Mouse (Mus musculus): ENCODE measurements around the gene Ttc25. TPM values are rescaled to one million over a fixed set of nuclear protein-coding genes. Genes with fewer than 3 reads are reported as not detected.
"Not testable (repeated sequence)": the region's sequence is repeated elsewhere in the genome, so short reads cannot be mapped to it uniquely, and the experiment has no call there.

The Ttc25 gene
- polyA plus RNA-seq, 1 experiment from 2014 or later, result 1.2 TPM

DNA sequence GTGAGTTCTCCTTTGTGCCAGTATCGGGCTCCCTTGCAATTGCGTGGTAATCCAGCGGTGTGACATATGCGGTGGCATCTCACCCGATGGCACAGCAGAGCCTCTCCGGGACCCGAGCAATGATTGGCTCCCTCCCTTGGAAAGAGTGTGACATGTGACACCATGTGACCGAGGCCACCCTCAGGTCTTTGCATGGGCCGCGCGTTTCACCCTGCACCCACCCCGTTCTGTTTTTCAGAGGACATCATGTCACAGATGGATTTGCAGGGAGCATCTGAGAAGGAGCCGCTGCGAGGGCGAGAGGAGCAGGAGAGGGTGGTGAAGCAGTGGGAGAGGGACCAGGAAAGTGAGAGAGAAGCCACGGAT lies 25.8 kb downstream of the Ttc25 start:
- Histone ChIP-seq H3K4me2 (peak overlapping the region; percentile 40), H3K4me3 (replicated peaks) (peak overlapping the region; percentile 5; the same call in 1 of the 2 replicates), H3K36me3 (no peaks in the 10 kb centered on the region; the same call in 1 of the 2 replicates), H3K27ac (no peak overlapping the region), H3K27me3 (peaks cover 18% of the 10 kb centered on the region), H3K4me1 (replicated peaks) (peaks cover 11% of the 10 kb centered on the region), H3K9ac (replicated peaks) (no peak overlapping the region), H3K9me3 (no peaks in the 10 kb centered on the region)
- ATAC-seq (ENCODE audit: insufficient number of reproducible peaks, insufficient read depth, low FRiP score, low TSS enrichment, low read depth), result no peak
- WGBS, result 9% methylated on average over 16 of the region's 16 CpGs

DNA sequence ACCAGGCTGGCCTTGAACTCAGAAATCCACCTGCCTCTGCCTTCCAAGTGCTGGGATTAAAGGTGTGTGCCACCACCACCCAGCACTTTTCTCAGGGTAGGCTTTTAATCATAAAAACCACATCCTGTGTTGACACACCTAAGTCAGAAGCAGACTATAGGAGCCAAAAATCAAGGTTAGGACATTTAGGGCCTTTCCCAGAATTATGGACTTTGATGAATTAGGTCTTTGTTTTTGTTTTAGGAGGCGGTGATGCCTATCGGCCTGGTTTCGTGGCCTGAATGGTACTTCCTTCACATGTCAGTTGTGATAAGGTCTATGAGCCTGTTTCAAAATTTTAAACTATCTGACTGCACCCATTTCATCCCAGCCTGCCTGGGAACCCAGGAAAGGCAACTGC lies 28.8 kb downstream of the Ttc25 start:
- Histone ChIP-seq H3K9ac (replicated peaks) (no peak overlapping the region), H3K27ac (no peak overlapping the region), H3K36me3 (peaks cover 17% of the 10 kb centered on the region), H3K9me3 (no peaks in the 10 kb centered on the region), H3K4me2 (peak overlapping the region; percentile 69), H3K27me3 (peaks cover 21% of the 10 kb centered on the region), H3K4me1 (replicated peaks) (peaks cover 15% of the 10 kb centered on the region), H3K4me3 (replicated peaks) (peak overlapping the region; percentile 65; the same call in 1 of the 2 replicates)
- no peak for ATAC-seq (ENCODE audit: insufficient number of reproducible peaks, insufficient read depth, low FRiP score, low TSS enrichment, low read depth)
- 91% methylated on average over 3 of the region's 3 CpGs for WGBS

DNA sequence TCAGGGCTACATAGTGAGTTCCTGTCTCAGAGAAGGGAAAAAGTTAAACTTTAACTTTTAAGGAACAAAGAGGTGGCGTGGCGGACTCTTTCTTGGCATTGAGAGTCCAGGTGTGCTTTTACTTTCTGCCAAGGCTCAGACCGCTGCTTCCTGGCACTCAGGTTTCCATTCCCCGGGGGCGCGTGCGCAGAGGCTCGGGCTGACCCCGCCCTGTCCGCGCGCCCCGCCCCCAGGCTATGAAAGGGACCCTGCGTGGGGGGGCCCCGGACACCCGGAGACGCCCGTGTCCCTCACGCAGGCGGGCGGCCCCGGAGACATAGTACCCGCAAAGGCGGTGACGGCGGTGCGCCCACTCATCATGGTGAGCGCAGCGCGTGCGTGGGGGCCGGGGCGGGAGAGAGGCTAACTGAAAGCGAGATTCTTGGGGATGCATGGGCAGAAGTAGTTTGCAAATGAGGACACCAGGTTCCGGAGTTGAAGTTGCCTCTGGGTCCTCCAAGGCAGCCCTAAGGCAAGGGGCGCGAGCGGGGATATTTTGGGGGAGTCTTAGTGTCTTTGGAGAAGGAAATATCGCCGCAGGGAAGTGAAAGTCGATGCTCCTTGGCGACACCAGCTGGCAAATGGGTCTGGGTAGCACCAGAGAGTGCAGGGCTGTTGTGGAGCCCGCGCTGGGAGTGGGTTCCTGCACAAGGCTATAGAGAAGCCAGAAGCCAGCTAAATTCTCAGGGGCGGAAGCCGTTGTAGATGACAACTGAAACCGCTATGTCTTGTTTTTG lies 29.5 kb downstream of the Ttc25 start, which contains the start of gene Cnp:
Cnp (plus strand) TSS at position 197 of the 776 bp plus-strand sequence.
- peak within 1 kb of the TSS; percentile 67 for H3K9ac ChIP-seq (replicated peaks)
- peak within 1 kb of the TSS; percentile 65 for H3K4me3 ChIP-seq (replicated peaks)
- H3K36me3 ChIP-seq, result peaks cover 24% of the 10 kb centered on the region
- H3K9me3 ChIP-seq, result no peaks in the 10 kb centered on the region
- H3K4me1 ChIP-seq (replicated peaks), result peaks cover 15% of the 10 kb centered on the region
- peaks cover 21% of the 10 kb centered on the region for H3K27me3 ChIP-seq
- ATAC-seq (ENCODE audit: insufficient number of reproducible peaks, insufficient read depth, low FRiP score, low TSS enrichment, low read depth), result peak; percentile 61
- peak within 1 kb of the TSS; percentile 69 for H3K4me2 ChIP-seq
- peak within 1 kb of the TSS; percentile 68 for H3K27ac ChIP-seq
- WGBS, result 2% methylated on average over 47 of the region's 47 CpGs

DNA sequence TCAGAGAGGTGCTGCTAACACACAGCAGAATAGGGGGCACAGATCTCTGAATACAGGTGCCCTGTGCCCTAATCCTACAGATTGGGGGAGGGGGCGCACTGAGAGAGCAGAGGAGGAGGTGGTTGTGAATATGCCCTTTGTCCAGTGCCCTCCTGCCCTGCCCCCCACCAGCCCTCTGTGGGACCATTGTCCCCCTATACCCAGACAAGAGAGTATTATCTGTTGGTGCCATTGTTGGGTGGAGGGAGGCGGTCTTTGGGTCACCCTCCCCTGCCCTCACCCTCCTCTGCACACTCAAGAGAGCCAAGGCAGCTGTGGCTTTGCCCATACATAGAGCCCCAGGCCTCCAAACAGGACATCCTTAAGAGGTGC lies 30.1 kb downstream of the Ttc25 start:
- no peaks in the 10 kb centered on the region for H3K9me3 ChIP-seq
- peak overlapping the region; percentile 67 for H3K9ac ChIP-seq (replicated peaks)
- peak overlapping the region; percentile 69 for H3K4me2 ChIP-seq
- peak; percentile 13; the same call in 1 of the 2 replicates for ATAC-seq (ENCODE audit: insufficient number of reproducible peaks, insufficient read depth, low FRiP score, low TSS enrichment, low read depth)
- H3K27me3 ChIP-seq, result peaks cover 21% of the 10 kb centered on the region
- H3K4me3 ChIP-seq (replicated peaks), result peak overlapping the region; percentile 65
- WGBS, result 67% methylated on average over 2 of the region's 2 CpGs
- peaks cover 30% of the 10 kb centered on the region for H3K36me3 ChIP-seq
- H3K4me1 ChIP-seq (replicated peaks), result peaks cover 15% of the 10 kb centered on the region
- 0 out of 2 replicates have a peak overlapping the region, but pooled peaks have one; percentile 68 for H3K27ac ChIP-seq

DNA sequence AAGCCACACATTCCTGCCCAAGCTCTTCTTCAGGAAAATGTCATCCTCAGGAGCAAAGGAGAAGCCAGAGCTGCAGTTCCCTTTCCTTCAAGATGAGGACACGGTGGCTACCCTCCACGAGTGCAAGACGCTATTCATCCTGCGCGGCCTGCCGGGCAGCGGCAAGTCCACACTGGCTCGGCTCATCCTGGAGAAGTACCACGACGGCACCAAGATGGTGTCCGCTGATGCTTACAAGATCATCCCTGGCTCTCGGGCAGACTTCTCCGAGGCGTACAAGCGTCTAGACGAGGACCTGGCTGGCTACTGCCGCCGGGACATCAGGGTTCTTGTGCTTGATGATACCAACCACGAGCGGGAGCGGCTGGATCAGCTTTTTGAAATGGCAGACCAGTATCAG lies 30.8 kb downstream of the Ttc25 start:
- 73% methylated on average over 21 of the region's 21 CpGs for WGBS
- H3K4me2 ChIP-seq, result 0 out of 2 replicates have a peak overlapping the region, but pooled peaks have one; percentile 69
- no peak overlapping the region for H3K4me3 ChIP-seq (replicated peaks)
- H3K4me1 ChIP-seq (replicated peaks), result peaks cover 13% of the 10 kb centered on the region
- H3K9me3 ChIP-seq, result no peaks in the 10 kb centered on the region
- no peak overlapping the region for H3K9ac ChIP-seq (replicated peaks)
- no peak for ATAC-seq (ENCODE audit: insufficient number of reproducible peaks, insufficient read depth, low FRiP score, low TSS enrichment, low read depth)
- peaks cover 14% of the 10 kb centered on the region for H3K27me3 ChIP-seq
- H3K27ac ChIP-seq, result no peak overlapping the region
- peaks cover 38% of the 10 kb centered on the region for H3K36me3 ChIP-seq

DNA sequence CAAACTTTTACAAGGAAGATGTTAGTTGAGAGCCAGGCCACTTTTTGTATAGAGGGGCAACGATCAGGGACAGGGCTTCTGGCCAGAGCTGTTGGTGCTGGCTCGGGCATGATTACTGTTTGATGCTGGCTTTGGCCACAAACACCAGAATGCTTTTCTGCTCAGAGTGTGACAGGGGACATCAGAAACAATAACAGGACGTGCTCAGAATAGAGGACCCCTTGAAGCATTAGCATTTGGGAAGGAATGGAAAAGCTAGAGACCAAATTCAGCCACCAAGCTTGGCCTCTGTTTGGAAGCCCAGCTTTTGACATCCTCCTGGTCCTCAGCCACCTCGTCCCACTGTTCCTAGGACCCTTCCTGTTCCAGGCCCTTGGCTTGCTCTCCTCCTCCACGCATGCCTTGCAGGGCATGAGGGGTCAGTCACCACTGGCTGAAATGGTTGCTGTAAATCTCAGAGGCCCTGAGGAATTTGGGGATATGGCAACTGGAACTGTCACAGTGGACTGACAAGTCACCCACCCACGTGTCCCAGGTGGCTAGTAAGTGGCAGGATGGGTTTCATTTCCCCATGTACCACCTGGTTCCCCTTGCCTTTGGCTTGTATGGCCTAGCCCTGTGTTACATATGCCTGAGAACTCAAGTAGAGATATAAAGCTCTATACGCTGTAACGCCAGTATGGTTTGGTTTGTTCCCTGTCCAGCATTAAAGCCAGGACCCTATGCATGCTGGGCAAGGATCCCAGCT lies 32.6 kb downstream of the Ttc25 start:
- H3K9ac ChIP-seq (replicated peaks), result no peak overlapping the region
- 79% methylated on average over 8 of the region's 8 CpGs for WGBS
- no peak for ATAC-seq (ENCODE audit: insufficient number of reproducible peaks, insufficient read depth, low FRiP score, low TSS enrichment, low read depth)
- peaks cover 13% of the 10 kb centered on the region for H3K4me1 ChIP-seq (replicated peaks)
- H3K27ac ChIP-seq, result no peak overlapping the region
- H3K27me3 ChIP-seq, result 0 out of 2 replicates have a peak, but pooled peaks cover 4% of the 10 kb centered on the region
- no peaks in the 10 kb centered on the region for H3K9me3 ChIP-seq
- no peak overlapping the region for H3K4me3 ChIP-seq (replicated peaks)
- no peak overlapping the region for H3K4me2 ChIP-seq
- H3K36me3 ChIP-seq, result peaks cover 56% of the 10 kb centered on the region

DNA sequence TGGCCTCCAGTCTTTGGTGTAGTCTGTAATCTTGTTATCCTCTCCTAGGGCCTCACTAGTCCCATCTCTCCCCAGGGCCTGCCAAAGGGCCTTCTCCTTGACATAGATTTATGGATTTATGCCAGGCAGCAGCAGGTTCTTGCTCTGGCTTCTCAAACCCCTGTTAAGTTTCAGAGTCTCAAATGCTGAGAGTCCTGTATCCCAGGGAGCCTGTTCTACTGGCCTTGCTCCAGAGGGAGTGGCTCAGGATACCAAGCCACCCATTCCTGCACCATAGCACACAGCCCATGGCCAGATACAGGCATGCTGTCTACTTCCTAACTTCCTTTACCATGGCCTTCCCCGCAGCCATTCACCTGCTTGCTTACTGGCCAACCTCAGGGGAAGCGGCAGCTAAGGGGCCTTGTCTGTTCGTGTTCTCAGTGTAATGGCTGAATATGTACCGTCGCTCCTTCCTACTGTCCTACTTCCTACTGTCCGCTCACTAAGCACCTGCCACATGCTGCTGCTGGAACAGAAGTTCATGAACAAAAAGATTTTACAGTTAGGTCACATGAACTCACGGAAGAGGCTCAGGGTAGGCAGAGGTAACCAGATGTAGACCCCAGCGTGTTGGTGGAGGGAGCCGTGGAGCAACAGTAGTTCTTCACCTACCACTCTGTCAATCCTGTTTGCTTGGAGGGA lies 33.9 kb downstream of the Ttc25 start:
- Histone ChIP-seq H3K4me1 (replicated peaks) (peaks cover 13% of the 10 kb centered on the region), H3K36me3 (peaks cover 68% of the 10 kb centered on the region), H3K4me3 (replicated peaks) (no peak overlapping the region), H3K27ac (no peak overlapping the region), H3K27me3 (0 out of 2 replicates have a peak, but pooled peaks cover 4% of the 10 kb centered on the region), H3K4me2 (no peak overlapping the region), H3K9ac (replicated peaks) (no peak overlapping the region), H3K9me3 (no peaks in the 10 kb centered on the region)
- ATAC-seq (ENCODE audit: insufficient number of reproducible peaks, insufficient read depth, low FRiP score, low TSS enrichment, low read depth), result no peak
- WGBS, result 90% methylated on average over 9 of the region's 9 CpGs

DNA sequence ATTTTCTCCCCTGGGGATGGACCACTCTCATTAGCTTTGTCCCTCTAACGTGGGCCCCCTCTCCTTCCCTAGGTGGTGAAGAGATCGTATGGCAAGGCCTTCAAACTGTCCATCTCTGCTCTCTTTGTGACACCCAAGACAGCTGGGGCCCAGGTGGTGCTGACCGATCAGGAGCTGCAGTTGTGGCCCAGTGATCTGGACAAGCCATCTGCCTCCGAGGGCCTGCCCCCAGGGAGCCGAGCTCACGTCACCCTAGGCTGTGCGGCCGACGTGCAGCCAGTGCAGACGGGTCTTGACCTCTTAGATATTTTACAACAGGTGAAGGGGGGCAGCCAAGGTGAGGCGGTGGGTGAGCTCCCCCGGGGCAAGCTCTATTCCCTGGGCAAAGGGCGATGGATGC lies 34.9 kb downstream of the Ttc25 start:
- H3K4me1 ChIP-seq (replicated peaks), result peaks cover 11% of the 10 kb centered on the region
- H3K4me3 ChIP-seq (replicated peaks), result no peak overlapping the region
- H3K27me3 ChIP-seq, result 0 out of 2 replicates have a peak, but pooled peaks cover 4% of the 10 kb centered on the region
- H3K9me3 ChIP-seq, result no peaks in the 10 kb centered on the region
- no peak overlapping the region for H3K27ac ChIP-seq
- peaks cover 78% of the 10 kb centered on the region for H3K36me3 ChIP-seq
- no peak for ATAC-seq (ENCODE audit: insufficient number of reproducible peaks, insufficient read depth, low FRiP score, low TSS enrichment, low read depth)
- no peak overlapping the region for H3K9ac ChIP-seq (replicated peaks)
- WGBS, result 87% methylated on average over 13 of the region's 13 CpGs
- no peak overlapping the region for H3K4me2 ChIP-seq

DNA sequence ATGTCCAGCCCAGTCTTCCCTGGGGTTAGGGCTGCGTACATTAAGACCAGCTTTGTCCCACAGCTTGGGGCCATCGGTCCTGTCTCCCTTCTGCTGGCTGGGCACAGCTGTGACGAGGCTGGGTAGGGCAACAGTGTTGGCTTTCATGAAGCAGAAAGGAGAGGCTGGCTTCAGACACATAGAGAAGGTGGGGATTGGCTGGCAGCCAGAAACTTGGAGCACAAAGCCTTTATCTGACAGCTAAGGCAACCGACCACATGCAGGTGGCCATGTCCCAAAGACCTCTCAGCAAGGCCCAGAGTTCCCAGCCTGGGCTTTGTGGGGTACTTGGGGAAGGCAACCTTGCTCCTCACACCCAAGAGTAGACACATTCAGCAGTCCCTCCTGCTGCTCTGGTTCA lies 36.3 kb downstream of the Ttc25 start:
- no peak overlapping the region for H3K4me3 ChIP-seq (replicated peaks)
- H3K27ac ChIP-seq, result no peak overlapping the region
- H3K4me2 ChIP-seq, result no peak overlapping the region
- no peaks in the 10 kb centered on the region for H3K4me1 ChIP-seq (replicated peaks)
- H3K36me3 ChIP-seq, result peaks cover 93% of the 10 kb centered on the region
- 89% methylated on average over 4 of the region's 4 CpGs for WGBS
- no peaks in the 10 kb centered on the region for H3K27me3 ChIP-seq
- H3K9me3 ChIP-seq, result no peaks in the 10 kb centered on the region
- no peak for ATAC-seq (ENCODE audit: insufficient number of reproducible peaks, insufficient read depth, low FRiP score, low TSS enrichment, low read depth)
- H3K9ac ChIP-seq (replicated peaks), result no peak overlapping the region

DNA sequence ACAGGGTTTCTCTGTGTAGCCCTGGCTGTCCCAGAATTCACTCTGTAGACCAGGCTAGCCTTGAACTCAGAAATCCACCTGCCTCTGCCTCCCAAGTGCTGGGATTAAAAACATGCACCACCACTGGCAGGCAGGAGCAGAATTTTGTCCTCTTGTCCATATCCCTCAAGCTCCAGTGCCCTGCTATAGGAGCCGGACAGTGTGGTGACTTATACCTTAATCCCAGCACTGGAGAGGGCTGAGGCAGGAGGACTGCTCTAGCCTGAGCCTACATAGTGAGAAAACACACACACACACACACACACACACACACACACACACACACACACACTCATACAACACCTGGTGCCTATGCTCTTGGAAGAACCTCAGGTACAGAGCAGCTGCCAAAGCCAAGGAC lies 37.0 kb downstream of the Ttc25 start:
- not testable (repeated sequence) for H3K4me1 ChIP-seq (replicated peaks); H3K27me3 ChIP-seq; H3K9ac ChIP-seq (replicated peaks); H3K4me3 ChIP-seq (replicated peaks); ATAC-seq (ENCODE audit: insufficient number of reproducible peaks, insufficient read depth, low FRiP score, low TSS enrichment, low read depth); H3K27ac ChIP-seq; H3K9me3 ChIP-seq; H3K4me2 ChIP-seq
- WGBS, result 95% methylated on average over 1 of the region's 1 CpGs
- H3K36me3 ChIP-seq, result peaks cover 94% of the 10 kb centered on the region

DNA sequence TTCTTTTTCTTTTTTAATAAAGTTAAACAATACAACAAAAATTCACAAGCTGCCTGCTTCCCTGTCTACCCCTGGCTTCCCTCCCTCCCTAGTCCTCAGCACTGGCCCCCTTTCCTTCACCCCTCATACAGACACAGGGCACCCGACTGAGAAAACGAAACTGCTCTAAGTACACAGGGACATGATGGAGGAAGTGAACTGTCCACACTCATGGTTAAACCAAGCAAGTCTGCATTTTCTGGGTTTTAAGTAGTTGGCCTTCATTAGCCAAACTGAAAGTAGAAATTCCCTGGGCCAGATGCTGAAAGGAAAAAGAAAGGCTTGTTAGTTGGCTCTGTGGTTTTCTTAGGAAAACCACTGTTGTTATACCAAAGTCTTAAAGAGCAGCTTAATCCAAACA lies 37.4 kb downstream of the Ttc25 start:
- no peak overlapping the region for H3K4me2 ChIP-seq
- H3K4me1 ChIP-seq (replicated peaks), result no peaks in the 10 kb centered on the region
- ATAC-seq (ENCODE audit: insufficient number of reproducible peaks, insufficient read depth, low FRiP score, low TSS enrichment, low read depth), result no peak
- no peaks in the 10 kb centered on the region for H3K27me3 ChIP-seq
- H3K36me3 ChIP-seq, result peaks cover 98% of the 10 kb centered on the region
- H3K4me3 ChIP-seq (replicated peaks), result no peak overlapping the region
- 85% methylated on average over 2 of the region's 2 CpGs for WGBS
- H3K9ac ChIP-seq (replicated peaks), result no peak overlapping the region
- no peaks in the 10 kb centered on the region for H3K9me3 ChIP-seq
- no peak overlapping the region for H3K27ac ChIP-seq

Measured in limb, embryonic 12.5 days (tissue).